Mouse (Mus musculus) lung, postnatal 36 days (tissue): ENCODE measurements around the gene Ctsw.
"Not testable (repeated sequence)": the region's sequence is repeated elsewhere in the genome, so short reads cannot be mapped to it uniquely, and the experiment has no call there.

Source experiments
- DNase-seq: peaks from one replicate; pipeline ENCODE4 v3.0.0; 2022; ENCODE audit warnings: mixed read lengths

Gene Ctsw

GRCm38 (mm10) chr19:5468374-5468773, at the start of gene Ctsw:
TSS of gene Ctsw (minus strand) at chr19:5468507.
- DNase-seq = no peak

GRCm38 (mm10) chr19:5516906-5517505, 48.7 kb upstream of the Ctsw start:
- no peak for DNase-seq

GRCm38 (mm10) chr19:5515840-5516777, 47.8 kb upstream of the Ctsw start:
- peak; percentile 15 for DNase-seq

GRCm38 (mm10) chr19:5513005-5513349, 44.7 kb upstream of the Ctsw start:
- DNase-seq = no peak

GRCm38 (mm10) chr19:5512091-5513004, 44.0 kb upstream of the Ctsw start:
- peak; percentile 47 for DNase-seq

- no peak for DNase-seq
Measured at GRCm38 (mm10) chr19:5511074-5511632, 42.8 kb upstream of the Ctsw start.

GRCm38 (mm10) chr19:5510031-5511026, 42.0 kb upstream of the Ctsw start, which contains the start of gene Snx32:
TSS of gene Snx32 (minus strand) at chr19:5510538.
- peak; percentile 100 for DNase-seq

- DNase-seq = no peak
Measured at GRCm38 (mm10) chr19:5503687-5504086, 35.4 kb upstream of the Ctsw start, which contains the start of gene 1700020D05Rik. TSS of gene 1700020D05Rik (minus strand) at chr19:5503787.

GRCm38 (mm10) chr19:5500330-5500875, 32.1 kb upstream of the Ctsw start:
- no peak for DNase-seq

- DNase-seq = no peak
Measured at GRCm38 (mm10) chr19:5496052-5496370, 27.7 kb upstream of the Ctsw start.

- no peak for DNase-seq
Measured at GRCm38 (mm10) chr19:5495353-5496051, 27.2 kb upstream of the Ctsw start.

- no peak for DNase-seq
Measured at GRCm38 (mm10) chr19:5494314-5494713, 26.0 kb upstream of the Ctsw start.

GRCm38 (mm10) chr19:5493301-5493721, 25.0 kb upstream of the Ctsw start:
- not testable (repeated sequence) for DNase-seq

- DNase-seq = no peak
Measured at GRCm38 (mm10) chr19:5492641-5493040, 24.3 kb upstream of the Ctsw start.

- DNase-seq = peak; percentile 92
Measured at GRCm38 (mm10) chr19:5490898-5491708, 22.8 kb upstream of the Ctsw start.

GRCm38 (mm10) chr19:5490313-5490897, 22.1 kb upstream of the Ctsw start, which contains the start of gene Cfl1:
TSS of gene Cfl1 (plus strand) at chr19:5490455.
- peak; percentile 97 for DNase-seq

- DNase-seq = not testable (repeated sequence)
Measured at GRCm38 (mm10) chr19:5489721-5490120, 21.4 kb upstream of the Ctsw start.

- DNase-seq = peak; percentile 99
Measured at GRCm38 (mm10) chr19:5488878-5489571, 20.7 kb upstream of the Ctsw start.
